Mouse (Mus musculus): ENCODE measurements around the gene Sall1. TPM values are rescaled to one million over a fixed set of nuclear protein-coding genes. Genes with fewer than 3 reads are reported as not detected.

Sall1 gene
- polyA plus RNA-seq, 1 experiment: 0.74 TPM

- H3K4me1 ChIP-seq (ENCODE audit: control insufficient read depth, insufficient read depth, low read length): no peaks in the 10 kb centered on the region
- no peak overlapping the region for H3K27ac ChIP-seq (ENCODE audit: insufficient read depth, low read length)
- TF ChIP-seq CTCF (IDR thresholded peaks at IDR 0.05; ENCODE audit: borderline replicate concordance, insufficient read depth, low read length) (no peak), POLR2A (IDR thresholded peaks at IDR 0.05; ENCODE audit: low read depth, low read length) (no peak)
- H3K4me3 ChIP-seq (ENCODE audit: insufficient read depth, low read length): peak overlapping the region; percentile 23
These were observed 3.1 kb downstream of the Sall1 start for GRCm38 (mm10) chr8:89040751-89041420.

- H3K4me1 ChIP-seq (ENCODE audit: control insufficient read depth, insufficient read depth, low read length): no peaks in the 10 kb centered on the region
- no peak overlapping the region for H3K27ac ChIP-seq (ENCODE audit: insufficient read depth, low read length)
- no peak overlapping the region for H3K4me3 ChIP-seq (ENCODE audit: insufficient read depth, low read length)
- no peak for TF ChIP-seq POLR2A (IDR thresholded peaks at IDR 0.05; ENCODE audit: low read depth, low read length)
- TF ChIP-seq CTCF (IDR thresholded peaks at IDR 0.05; ENCODE audit: borderline replicate concordance, insufficient read depth, low read length): no peak
These were observed 4.1 kb downstream of the Sall1 start for GRCm38 (mm10) chr8:89039890-89040289.

DNA sequence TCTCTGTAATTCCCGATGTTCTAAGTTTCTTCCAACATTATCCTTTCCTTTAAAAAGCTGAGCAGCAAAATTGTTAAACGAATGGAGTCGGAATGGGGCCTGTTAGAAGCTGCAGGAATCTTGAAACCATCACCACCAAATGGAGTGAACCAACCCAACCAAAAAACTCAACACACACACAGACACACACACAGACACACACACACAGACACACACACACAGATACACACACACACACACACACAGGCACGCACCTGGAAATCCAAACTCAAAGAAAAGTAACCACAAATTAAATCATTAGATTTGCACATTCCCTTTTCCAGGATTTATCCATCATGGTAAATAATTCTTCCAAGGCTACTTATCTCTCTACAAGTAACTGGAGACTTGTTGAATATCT lies 5.0 kb downstream of the Sall1 start:
- no peaks in the 10 kb centered on the region for H3K4me1 ChIP-seq (ENCODE audit: control insufficient read depth, insufficient read depth, low read length)
- TF ChIP-seq CTCF (IDR thresholded peaks at IDR 0.05; ENCODE audit: borderline replicate concordance, insufficient read depth, low read length) (no peak), POLR2A (IDR thresholded peaks at IDR 0.05; ENCODE audit: low read depth, low read length) (no peak)
- H3K4me3 ChIP-seq (ENCODE audit: insufficient read depth, low read length): no peak overlapping the region
- H3K27ac ChIP-seq (ENCODE audit: insufficient read depth, low read length): no peak overlapping the region

DNA sequence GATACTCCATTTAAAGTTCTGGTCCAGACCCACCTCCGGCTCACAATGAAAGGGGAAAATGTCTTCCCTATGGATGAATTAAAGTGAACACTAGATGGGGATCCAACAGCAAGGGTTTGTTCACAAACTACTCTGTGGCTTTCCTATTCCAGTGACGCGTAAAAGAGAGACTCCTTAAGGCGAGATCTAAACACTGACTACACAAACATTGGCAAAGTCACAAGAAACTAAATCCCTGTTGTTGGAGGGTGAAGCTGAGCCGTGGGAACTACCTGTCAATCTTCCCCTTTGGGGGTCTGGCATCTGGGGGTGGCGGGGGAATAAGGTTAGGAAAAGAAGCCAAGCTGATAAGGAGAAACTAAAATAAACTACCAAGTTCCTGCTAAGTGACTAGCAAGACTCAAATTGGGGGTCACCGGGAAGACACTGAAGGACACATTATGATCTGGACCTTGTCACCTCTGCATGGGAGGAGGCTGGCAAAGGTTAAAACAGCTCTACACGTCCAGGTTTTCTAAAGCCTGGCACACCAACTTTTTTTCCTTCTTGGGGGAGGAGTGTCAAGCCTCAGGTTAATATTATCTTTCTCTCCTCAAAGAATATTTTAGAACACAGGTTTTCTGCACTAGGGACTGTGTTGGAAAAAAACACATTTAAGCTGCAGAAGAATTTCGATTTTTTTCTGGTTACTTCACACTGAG lies 6.3 kb downstream of the Sall1 start:
- H3K4me1 ChIP-seq (ENCODE audit: control insufficient read depth, insufficient read depth, low read length): no peaks in the 10 kb centered on the region
- H3K27ac ChIP-seq (ENCODE audit: insufficient read depth, low read length): no peak overlapping the region
- no peak overlapping the region for H3K4me3 ChIP-seq (ENCODE audit: insufficient read depth, low read length)
- TF ChIP-seq CTCF (IDR thresholded peaks at IDR 0.05; ENCODE audit: borderline replicate concordance, insufficient read depth, low read length) (no peak), POLR2A (IDR thresholded peaks at IDR 0.05; ENCODE audit: low read depth, low read length) (no peak)

- H3K4me1 ChIP-seq (ENCODE audit: control insufficient read depth, insufficient read depth, low read length): no peaks in the 10 kb centered on the region
- no peak overlapping the region for H3K27ac ChIP-seq (ENCODE audit: insufficient read depth, low read length)
These were observed 11.6 kb downstream of the Sall1 start for GRCm38 (mm10) chr8:89032412-89032811.

GRCm38 (mm10) chr8:89028156-89028555 lies 15.8 kb downstream of the Sall1 start:
- TF ChIP-seq POLR2A (IDR thresholded peaks at IDR 0.05; ENCODE audit: low read depth, low read length): no peak
- no peak for TF ChIP-seq CTCF (IDR thresholded peaks at IDR 0.05; ENCODE audit: borderline replicate concordance, insufficient read depth, low read length)
- Histone ChIP-seq H3K4me3 (ENCODE audit: insufficient read depth, low read length) (no peak overlapping the region), H3K27ac (ENCODE audit: insufficient read depth, low read length) (no peak overlapping the region), H3K4me1 (ENCODE audit: control insufficient read depth, insufficient read depth, low read length) (no peaks in the 10 kb centered on the region)

More at GRCm38 (mm10) chr8:89032412-89032811, 11.6 kb downstream of the Sall1 start:
- H3K4me3 ChIP-seq (ENCODE audit: insufficient read depth, low read length): no peak overlapping the region
- TF ChIP-seq POLR2A (IDR thresholded peaks at IDR 0.05; ENCODE audit: low read depth, low read length) (no peak), CTCF (IDR thresholded peaks at IDR 0.05; ENCODE audit: borderline replicate concordance, insufficient read depth, low read length) (no peak)

- Histone ChIP-seq H3K4me3 (ENCODE audit: insufficient read depth, low read length) (no peak overlapping the region), H3K27ac (ENCODE audit: insufficient read depth, low read length) (no peak overlapping the region), H3K4me1 (ENCODE audit: control insufficient read depth, insufficient read depth, low read length) (no peaks in the 10 kb centered on the region)
- no peak for TF ChIP-seq POLR2A (IDR thresholded peaks at IDR 0.05; ENCODE audit: low read depth, low read length)
These were observed 17.8 kb downstream of the Sall1 start for GRCm38 (mm10) chr8:89026139-89026520.

GRCm38 (mm10) chr8:89025281-89026138 lies 18.5 kb downstream of the Sall1 start:
- no peak for TF ChIP-seq CTCF (IDR thresholded peaks at IDR 0.05; ENCODE audit: borderline replicate concordance, insufficient read depth, low read length)
- no peak for TF ChIP-seq POLR2A (IDR thresholded peaks at IDR 0.05; ENCODE audit: low read depth, low read length)

GRCm38 (mm10) chr8:89024796-89025195 lies 19.2 kb downstream of the Sall1 start:
- Histone ChIP-seq H3K4me1 (ENCODE audit: control insufficient read depth, insufficient read depth, low read length) (no peaks in the 10 kb centered on the region), H3K4me3 (ENCODE audit: insufficient read depth, low read length) (no peak overlapping the region), H3K27ac (ENCODE audit: insufficient read depth, low read length) (no peak overlapping the region)
- TF ChIP-seq POLR2A (IDR thresholded peaks at IDR 0.05; ENCODE audit: low read depth, low read length) (no peak), CTCF (IDR thresholded peaks at IDR 0.05; ENCODE audit: borderline replicate concordance, insufficient read depth, low read length) (no peak)

More at GRCm38 (mm10) chr8:89025281-89026138, 18.5 kb downstream of the Sall1 start:
- Histone ChIP-seq H3K4me3 (ENCODE audit: insufficient read depth, low read length) (no peak overlapping the region), H3K4me1 (ENCODE audit: control insufficient read depth, insufficient read depth, low read length) (no peaks in the 10 kb centered on the region), H3K27ac (ENCODE audit: insufficient read depth, low read length) (no peak overlapping the region)

All from embryonic fibroblast, embryonic 13.5 days (primary cell).